Mouse (Mus musculus) C2C12 (cell line): Measurements from ENCODE around the gene Mgat4c. TPM values are rescaled to one million over a fixed set of nuclear protein-coding genes. Genes with fewer than 3 reads are reported as not detected.

Experiments
- H3K27me3 ChIP-seq: one replicate; pipeline ENCODE4 v1.6.1; 2011; ENCODE audit not compliant: control insufficient read depth, insufficient read depth, insufficient read length
- H3K36me3 ChIP-seq: one replicate; pipeline ENCODE4 v1.6.1; 2011; ENCODE audit not compliant: control insufficient read depth, insufficient read depth
- H3K4me3 ChIP-seq: one replicate; pipeline ENCODE4 v1.5.1; 2011; ENCODE audit warnings: mild to moderate bottlenecking, control low read depth; ENCODE audit not compliant: poor library complexity, insufficient read depth, severe bottlenecking
- H3K79me2 ChIP-seq: one replicate; pipeline ENCODE4 v1.6.1; 2011; ENCODE audit not compliant: control insufficient read depth, insufficient read depth
- H3K79me3 ChIP-seq: one replicate; pipeline ENCODE4 v1.6.1; 2011; ENCODE audit warnings: low read depth, control low read depth
- H3ac ChIP-seq: one replicate; pipeline ENCODE3; 2011; ENCODE audit warnings: low read depth; ENCODE audit not compliant: control insufficient read depth, insufficient read length
- CEBPB ChIP-seq: IDR thresholded peaks from one replicate; pipeline ENCODE4 v1.6.1; 2011; ENCODE audit warnings: low read depth, mild to moderate bottlenecking, control low read depth, moderate library complexity
- CTCF ChIP-seq: IDR thresholded peaks from one replicate; pipeline ENCODE4 v1.5.1; 2011; ENCODE audit not compliant: control insufficient read depth, insufficient read depth, insufficient read length
- FOSL1 ChIP-seq: IDR thresholded peaks from one replicate; pipeline ENCODE4 v1.8.0; 2011; ENCODE audit warnings: mild to moderate bottlenecking, low read length; ENCODE audit not compliant: poor library complexity, insufficient read depth, severe bottlenecking
- MAX ChIP-seq: IDR thresholded peaks from one replicate; pipeline ENCODE4 v1.6.1; 2011; ENCODE audit warnings: mild to moderate bottlenecking, control low read depth
- MYOD1 ChIP-seq: IDR thresholded peaks from one replicate; pipeline ENCODE4 v1.6.1; 2011; ENCODE audit warnings: low read depth; ENCODE audit not compliant: control insufficient read depth, insufficient read length
- MYOG ChIP-seq: IDR thresholded peaks from one replicate; pipeline ENCODE4 v1.6.1; 2011; ENCODE audit not compliant: control insufficient read depth, insufficient read length; ENCODE audit errors: extremely low read depth
- USF1 ChIP-seq: IDR thresholded peaks from one replicate; pipeline ENCODE4 v1.6.1; 2011; ENCODE audit warnings: low read depth, mild to moderate bottlenecking, control low read depth, moderate library complexity
- polyA plus RNA-seq: library from polyadenylated mRNA; unstranded; fragments of >200 nt; fragmentation: generic; extraction: Trizol; gene quantifications from one replicate; pipeline ENCODE4 v1.2.1, GENCODE M21; 2012; ENCODE audit warnings: missing spikeins

Gene Mgat4c
- polyA plus RNA-seq, 1 experiment = not detected

- no peaks in the 10 kb centered on the region for H3K36me3 ChIP-seq
Measured at GRCm38 (mm10) chr10:102244601-102245000, 563.3 kb downstream of the Mgat4c start.

GRCm38 (mm10) chr10:102245269-102245668, 564.0 kb downstream of the Mgat4c start:
- Histone ChIP-seq H3K27me3 (no peaks in the 10 kb centered on the region), H3K36me3 (no peaks in the 10 kb centered on the region), H3K4me3 (no peak overlapping the region), H3ac (no peak overlapping the region), H3K79me3 (no peaks in the 10 kb centered on the region), H3K79me2 (no peaks in the 10 kb centered on the region)
- no peak for TF ChIP-seq MYOG
- no peak for TF ChIP-seq MYOD1
- TF ChIP-seq MAX = no peak
- no peak for TF ChIP-seq CEBPB
- TF ChIP-seq USF1 = no peak
- TF ChIP-seq CTCF = no peak
- no peak for TF ChIP-seq FOSL1

More at GRCm38 (mm10) chr10:102244601-102245000, 563.3 kb downstream of the Mgat4c start:
- no peak overlapping the region for H3ac ChIP-seq
- H3K4me3 ChIP-seq = no peak overlapping the region
- no peaks in the 10 kb centered on the region for H3K27me3 ChIP-seq
- no peaks in the 10 kb centered on the region for H3K79me2 ChIP-seq
- TF ChIP-seq FOSL1 = no peak
- no peak for TF ChIP-seq CTCF
- no peak for TF ChIP-seq CEBPB
- TF ChIP-seq MYOD1 = no peak
- no peak for TF ChIP-seq MAX
- TF ChIP-seq MYOG = no peak
- no peak for TF ChIP-seq USF1
- no peaks in the 10 kb centered on the region for H3K79me3 ChIP-seq

- Histone ChIP-seq H3K4me3 (no peak overlapping the region), H3K79me3 (no peaks in the 10 kb centered on the region), H3K27me3 (no peaks in the 10 kb centered on the region), H3ac (no peak overlapping the region), H3K36me3 (no peaks in the 10 kb centered on the region), H3K79me2 (no peaks in the 10 kb centered on the region)
- TF ChIP-seq MYOD1 = no peak
- TF ChIP-seq CTCF = no peak
- no peak for TF ChIP-seq FOSL1
- TF ChIP-seq USF1 = no peak
- no peak for TF ChIP-seq MAX
- no peak for TF ChIP-seq CEBPB
- no peak for TF ChIP-seq MYOG
Measured at GRCm38 (mm10) chr10:102308892-102309479, 627.7 kb downstream of the Mgat4c start.

- TF ChIP-seq CEBPB (no peak), FOSL1 (no peak)
- no peak overlapping the region for H3K4me3 ChIP-seq
- H3K79me2 ChIP-seq = no peaks in the 10 kb centered on the region
- H3K79me3 ChIP-seq = no peaks in the 10 kb centered on the region
- H3ac ChIP-seq = no peak overlapping the region
- no peaks in the 10 kb centered on the region for H3K27me3 ChIP-seq
- no peaks in the 10 kb centered on the region for H3K36me3 ChIP-seq
Measured at GRCm38 (mm10) chr10:102365685-102366381, 684.5 kb downstream of the Mgat4c start.

GRCm38 (mm10) chr10:102370576-102370975, 689.3 kb downstream of the Mgat4c start:
- no peak for TF ChIP-seq USF1
- no peak for TF ChIP-seq CEBPB
- TF ChIP-seq MYOD1 = no peak
- TF ChIP-seq MYOG = no peak
- no peak for TF ChIP-seq MAX
- no peak for TF ChIP-seq FOSL1
- TF ChIP-seq CTCF = no peak
- Histone ChIP-seq H3K4me3 (no peak overlapping the region), H3K79me2 (no peaks in the 10 kb centered on the region), H3K36me3 (no peaks in the 10 kb centered on the region), H3ac (no peak overlapping the region), H3K27me3 (no peaks in the 10 kb centered on the region), H3K79me3 (no peaks in the 10 kb centered on the region)

- H3ac ChIP-seq = no peak overlapping the region
- TF ChIP-seq MYOG = no peak
- no peak for TF ChIP-seq MAX
- TF ChIP-seq USF1 = no peak
- no peak for TF ChIP-seq CTCF
- H3K79me2 ChIP-seq = no peaks in the 10 kb centered on the region
- H3K36me3 ChIP-seq = no peaks in the 10 kb centered on the region
- no peaks in the 10 kb centered on the region for H3K79me3 ChIP-seq
- no peak overlapping the region for H3K4me3 ChIP-seq
- no peaks in the 10 kb centered on the region for H3K27me3 ChIP-seq
Measured at GRCm38 (mm10) chr10:102372111-102372510, 690.8 kb downstream of the Mgat4c start.
